ENCODE assay signal across 14 mouse cellular contexts in the genomic region with DNA sequence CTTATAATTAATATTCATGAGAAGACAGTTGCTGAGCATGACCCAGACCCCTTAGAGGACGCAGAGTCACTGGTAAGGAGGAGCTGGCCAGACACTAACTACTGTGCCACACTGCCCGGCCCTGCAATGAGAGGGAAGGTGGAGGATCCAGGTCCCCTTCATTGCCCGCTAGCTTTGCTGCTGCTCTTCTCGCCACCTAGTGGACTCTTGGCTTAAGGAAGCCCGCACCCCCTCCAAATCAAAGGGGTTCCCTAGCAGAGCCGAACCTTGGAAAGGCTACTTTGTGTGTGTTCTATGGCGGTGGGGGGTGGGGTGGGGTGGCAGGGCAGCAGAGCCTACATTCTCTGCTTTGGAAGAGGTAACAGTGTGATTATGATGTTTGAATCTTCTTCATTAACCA. TPM values are rescaled to one million over a fixed set of nuclear protein-coding genes. Genes with fewer than 3 reads are reported as not detected.
A peak's percentile ranks its signal among the peaks of the same experiment; 100 is the strongest.
DNase-seq lines count a peak whose midpoint lies in the region; ATAC-seq and TF ChIP-seq lines count a peak whose summit lies in the region.
"Had no signal": no experiment of that assay in that cellular context is flagged by ENCODE, and none has a peak within 500 bp of the region (broad histone marks: within the 10 kb centered on the region; RNA-seq: fewer than 3 reads in every experiment).

No protein-coding gene starts in this region.

- peaks cover 19% of the 10 kb centered on the region; the same call in 1 of the 2 replicates for H3K4me1 ChIP-seq in midbrain, embryonic 14.5 days (ENCODE audit: control insufficient read depth, insufficient read depth, low read length)
- peaks cover 20% of the 10 kb centered on the region for H3K4me1 ChIP-seq in midbrain, embryonic 16.5 days (ENCODE audit: control insufficient read depth, insufficient read depth, low read length)
- no peaks in the 10 kb centered on the region for H3K4me1 ChIP-seq in MEL (ENCODE audit: control insufficient read depth in 1 of 2, insufficient read depth in 2 of 2, low read length in 2 of 2)
- H3K4me1 ChIP-seq: liver, embryonic 13.5 days had no signal

- H3K4me2 ChIP-seq in midbrain, embryonic 14.5 days (ENCODE audit: low read length), result no peak overlapping the region
- H3K4me2 ChIP-seq in midbrain, embryonic 16.5 days (ENCODE audit: low read length), result no peak overlapping the region
- H3K4me2 ChIP-seq: liver, embryonic 13.5 days; stomach, embryonic 15.5 days had no signal

- no peaks in the 10 kb centered on the region for H3K36me3 ChIP-seq in midbrain, embryonic 14.5 days (ENCODE audit: control insufficient read depth, insufficient read depth, low read length)
- no peaks in the 10 kb centered on the region for H3K36me3 ChIP-seq in midbrain, embryonic 16.5 days (ENCODE audit: control insufficient read depth, insufficient read depth, low read length)
- H3K36me3 ChIP-seq in MEL (ENCODE audit: control insufficient read depth in 1 of 2, insufficient read depth in 2 of 2, low read length in 2 of 2), result no peaks in the 10 kb centered on the region
- H3K36me3 ChIP-seq: G1E; liver, embryonic 13.5 days; stomach, embryonic 15.5 days had no signal

- no peak for TF ChIP-seq EP300 in MEL (IDR thresholded peaks at IDR 0.05; ENCODE audit: low read depth in 1 of 2, low read length in 2 of 2)

- no peak overlapping the region for H3K27ac ChIP-seq in midbrain, embryonic 14.5 days (replicated peaks; ENCODE audit: low read depth, low read length)
- H3K27ac ChIP-seq in midbrain, embryonic 16.5 days (ENCODE audit: low read length), result no peak overlapping the region
- H3K27ac ChIP-seq in MEL (ENCODE audit: control insufficient read depth, low read depth, low read length), result no peak overlapping the region
- H3K27ac ChIP-seq: liver, embryonic 13.5 days; stomach, embryonic 15.5 days had no signal

- no peaks in the 10 kb centered on the region for H3K9me3 ChIP-seq in midbrain, embryonic 14.5 days (ENCODE audit: control insufficient read depth, low read length)
- no peaks in the 10 kb centered on the region for H3K9me3 ChIP-seq in midbrain, embryonic 16.5 days (replicated peaks; ENCODE audit: control insufficient read depth, low read length, poor library complexity, severe bottlenecking)
- H3K9me3 ChIP-seq in MEL (replicated peaks; ENCODE audit: insufficient read depth, low read length), result no peaks in the 10 kb centered on the region
- H3K9me3 ChIP-seq: liver, embryonic 13.5 days; stomach, embryonic 15.5 days had no signal

- peak in 1 of 3 experiments; percentile 10; a peak in 1 of 6 replicates for TF ChIP-seq CTCF in MEL (IDR thresholded peaks at IDR 0.05 in 2 of 3, conservative IDR thresholded peaks at IDR 0.05 in 1 of 3; ENCODE audit: control insufficient read depth in 1 of 3, insufficient read depth in 1 of 3, low read depth in 2 of 3, low read length in 3 of 3, poor library complexity in 1 of 3, severe bottlenecking in 1 of 3)

- intact Hi-C loops in heart, postnatal 36 days (cut with DNase I), result no loop called here

- H3K9ac ChIP-seq in midbrain, embryonic 14.5 days (replicated peaks; ENCODE audit: low read length), result no peak overlapping the region
- H3K9ac ChIP-seq in midbrain, embryonic 16.5 days (ENCODE audit: low read depth, low read length), result no peak overlapping the region
- no peak overlapping the region for H3K9ac ChIP-seq in MEL (ENCODE audit: control insufficient read depth, low read depth, low read length, poor library complexity, severe bottlenecking)
- H3K9ac ChIP-seq: liver, embryonic 13.5 days; stomach, embryonic 15.5 days had no signal

- WGBS in midbrain, embryonic 14.5 days, result 32% methylated on average over 7 of the region's 7 CpGs
- 31% methylated on average over 7 of the region's 7 CpGs for WGBS in midbrain, embryonic 16.5 days

- H3K79me2 ChIP-seq in MEL (ENCODE audit: control insufficient read depth, insufficient read depth, low read length, poor library complexity), result no peaks in the 10 kb centered on the region

- peaks cover 53% of the 10 kb centered on the region for H3K27me3 ChIP-seq in midbrain, embryonic 14.5 days (ENCODE audit: control insufficient read depth, insufficient read depth, low read length)
- peaks cover 56% of the 10 kb centered on the region for H3K27me3 ChIP-seq in midbrain, embryonic 16.5 days (ENCODE audit: control insufficient read depth, insufficient read depth, low read depth, low read length)
- no peaks in the 10 kb centered on the region for H3K27me3 ChIP-seq in MEL (ENCODE audit: control insufficient read depth in 1 of 2, insufficient read depth in 2 of 2, low read length in 2 of 2)

- peak; percentile 9 for DNase-seq in heart, postnatal 4 days
- no peak for DNase-seq in heart, postnatal 36 days
- DNase-seq in midbrain, embryonic 14.5 days, result peak; percentile 34
- peak; percentile 3 for DNase-seq in MEL (ENCODE audit: low read depth, low spot score)
- no peak for DNase-seq in layer of hippocampus, postnatal 36 days
- DNase-seq: cerebellum, postnatal 25 days; kidney, adult 18-20 months; liver, embryonic 13.5 days had no signal

- H3K4me3 ChIP-seq in midbrain, embryonic 14.5 days (replicated peaks; ENCODE audit: low read depth, low read length), result no peak overlapping the region
- no peak overlapping the region for H3K4me3 ChIP-seq in midbrain, embryonic 16.5 days (ENCODE audit: low read depth, low read length)
- no peak overlapping the region for H3K4me3 ChIP-seq in MEL (ENCODE audit: control insufficient read depth in 1 of 2, insufficient read depth in 1 of 2, low read depth in 2 of 2, low read length in 2 of 2)
- H3K4me3 ChIP-seq: liver, embryonic 13.5 days; stomach, embryonic 15.5 days had no signal

- TF ChIP-seq POLR2A in MEL (IDR thresholded peaks at IDR 0.05; ENCODE audit: control insufficient read depth in 1 of 2, insufficient read depth in 1 of 2, low read depth in 1 of 2, low read length in 2 of 2, poor library complexity in 1 of 2), result no peak

- no peak; the same call in 1 of the 2 replicates for TF ChIP-seq RAD21 in MEL (IDR thresholded peaks at IDR 0.05; ENCODE audit: low read depth, low read length)

- no peak for ATAC-seq in midbrain, embryonic 14.5 days (ENCODE audit: low FRiP score, low TSS enrichment)
- no peak for ATAC-seq in midbrain, embryonic 16.5 days
- ATAC-seq in megakaryocyte progenitor cell, adult 5-6 weeks (replicated peaks; ENCODE audit: poor library complexity), result peak; percentile 45; the same call in 1 of the 2 replicates

TF ChIP-seq in MEL, 35 proteins besides CTCF, POLR2A, EP300 and RAD21:
- TF ChIP-seq USF1 (IDR thresholded peaks at IDR 0.05; ENCODE audit: low read depth, low read length) (no peak), HCFC1 (IDR thresholded peaks at IDR 0.05; ENCODE audit: low read depth, low read length) (no peak), NRF1 (IDR thresholded peaks at IDR 0.05; ENCODE audit: insufficient read depth, low read depth, low read length, poor library complexity, severe bottlenecking) (no peak), MYC (IDR thresholded peaks at IDR 0.05; ENCODE audit: low read depth, low read length) (no peak), MYB (IDR thresholded peaks at IDR 0.05; ENCODE audit: low read depth, low read length) (no peak), SIN3A (IDR thresholded peaks at IDR 0.05; ENCODE audit: low read length) (no peak), JUND (IDR thresholded peaks at IDR 0.05; ENCODE audit: low read depth, low read length) (no peak), MAX (IDR thresholded peaks at IDR 0.05; ENCODE audit: low read length) (no peak), USF2 (IDR thresholded peaks at IDR 0.05; ENCODE audit: borderline replicate concordance in 1 of 2, insufficient read depth in 1 of 2, low read depth in 1 of 2, low read length in 2 of 2) (no peak), CHD2 (IDR thresholded peaks at IDR 0.05; ENCODE audit: low read length) (no peak)

RNA-seq across cellular contexts. Expression of a gene that starts 2.4 kb away (rescaled TPM):
- total RNA-seq in heart, postnatal 4 days (2021), result not detected
- not detected for total RNA-seq in heart, postnatal 36 days (2021)
- 12.0 and 16.2 TPM in 2 replicates for polyA plus RNA-seq in midbrain, embryonic 14.5 days (2014; fragmentation: Nextera tagmentation; extraction: Ambion mirVana)
- 14.0 and 17.6 TPM in 2 replicates for polyA plus RNA-seq in midbrain, embryonic 16.5 days (2015; fragmentation: Nextera tagmentation; extraction: Ambion mirVana)
- not detected in 2 replicates for total RNA-seq in MEL (2012; rRNA removed)
- not detected for polyA plus RNA-seq in MEL (2012; ENCODE audit: insufficient read depth in 1 of 2, insufficient read length in 2 of 2, low read depth in 1 of 2, low replicate concordance in 2 of 2, missing spikeins in 1 of 2)
- not detected in 2 replicates for total RNA-seq in megakaryocyte progenitor cell, adult 5-6 weeks (2015)
- not detected in 2 replicates for total RNA-seq in megakaryocyte progenitor cell, adult 5-6 weeks (2017)
- 10 to 100 TPM; 81.1 to 88.7 TPM for total RNA-seq in layer of hippocampus, postnatal 36 days (2021)
- total RNA-seq: heart, postnatal 25 days had no signal
- polyA plus RNA-seq: G1E; gonadal fat pad, adult 2 months; liver, embryonic 13.5 days; stomach, embryonic 15.5 days had no signal

Comparison
In these comparisons a context has a peak if more than half of its experiments do, and no peak if none do; other contexts are left out.
1. DNase-seq: peak in heart, postnatal 4 days (single experiment), midbrain, embryonic 14.5 days (single experiment) and MEL (single experiment); none in heart, postnatal 36 days (0 of 2) and layer of hippocampus, postnatal 36 days (0 of 2).
2. RNA of a gene that starts 2.4 kb away (total RNA-seq): 81.1 to 88.7 TPM in layer of hippocampus, postnatal 36 days; not detected in heart, postnatal 4 days, not detected in heart, postnatal 36 days, not detected in MEL and not detected in megakaryocyte progenitor cell, adult 5-6 weeks; every median in the first group is over 10 times any median in the second.